Mouse (Mus musculus): ENCODE data around the gene Foxe1. TPM values are rescaled to one million over a fixed set of nuclear protein-coding genes. Genes with fewer than 3 reads are reported as not detected.

Gene Foxe1
- polyA plus RNA-seq, 1 experiment = 0.04 TPM

GRCm38 (mm10) chr4:46361258-46361657, 17.8 kb downstream of the Foxe1 start:
- no peaks in the 10 kb centered on the region for H3K36me3 ChIP-seq (ENCODE audit: control insufficient read depth, insufficient read depth, low read length)
- no peaks in the 10 kb centered on the region for H3K27me3 ChIP-seq (ENCODE audit: control insufficient read depth, insufficient read depth, low read length)
- TF ChIP-seq CTCF (IDR thresholded peaks at IDR 0.05; ENCODE audit: control insufficient read depth, insufficient read depth, insufficient replicate concordance, low read depth, low read length) (no peak), POLR2A (IDR thresholded peaks at IDR 0.05; ENCODE audit: control insufficient read depth, low read depth, low read length) (no peak)
- no peak overlapping the region for H3K27ac ChIP-seq (ENCODE audit: control insufficient read depth, insufficient read depth, low read depth, low read length)
- H3K4me1 ChIP-seq (ENCODE audit: control insufficient read depth, insufficient read depth, low read length) = no peaks in the 10 kb centered on the region
- H3K4me3 ChIP-seq (ENCODE audit: control insufficient read depth, low read depth, low read length) = no peak overlapping the region

DNA sequence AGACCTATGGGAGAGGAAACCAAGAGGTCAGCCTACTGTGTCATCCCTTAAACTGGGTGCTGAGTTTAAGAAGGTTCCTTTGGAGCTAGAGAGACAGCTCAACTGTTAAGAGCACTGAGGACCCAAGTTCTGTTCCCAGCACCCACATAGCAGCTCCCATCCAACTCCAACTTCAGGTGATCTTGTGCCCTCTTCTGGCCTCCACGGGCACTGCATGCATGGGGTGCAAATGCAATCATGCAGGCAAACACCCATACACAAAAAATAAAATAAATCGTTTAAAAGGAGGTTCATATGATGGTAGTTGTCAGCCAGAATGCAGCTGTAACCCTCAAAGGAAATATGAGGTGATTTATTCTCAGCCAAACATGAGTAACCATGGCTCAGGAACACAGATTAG, 21.0 kb downstream of the Foxe1 start:
- H3K4me1 ChIP-seq (ENCODE audit: control insufficient read depth, insufficient read depth, low read length) = no peaks in the 10 kb centered on the region
- TF ChIP-seq POLR2A (IDR thresholded peaks at IDR 0.05; ENCODE audit: control insufficient read depth, low read depth, low read length) = no peak
- peak; percentile 51; the same call in 1 of the 2 replicates for TF ChIP-seq CTCF (IDR thresholded peaks at IDR 0.05; ENCODE audit: control insufficient read depth, insufficient read depth, insufficient replicate concordance, low read depth, low read length)
- H3K36me3 ChIP-seq (ENCODE audit: control insufficient read depth, insufficient read depth, low read length) = no peaks in the 10 kb centered on the region
- H3K27me3 ChIP-seq (ENCODE audit: control insufficient read depth, insufficient read depth, low read length) = no peaks in the 10 kb centered on the region
- H3K27ac ChIP-seq (ENCODE audit: control insufficient read depth, insufficient read depth, low read depth, low read length) = no peak overlapping the region
- no peak overlapping the region for H3K4me3 ChIP-seq (ENCODE audit: control insufficient read depth, low read depth, low read length)

- no peaks in the 10 kb centered on the region for H3K27me3 ChIP-seq (ENCODE audit: control insufficient read depth, insufficient read depth, low read length)
- H3K27ac ChIP-seq (ENCODE audit: control insufficient read depth, insufficient read depth, low read depth, low read length) = no peak overlapping the region
- H3K36me3 ChIP-seq (ENCODE audit: control insufficient read depth, insufficient read depth, low read length) = no peaks in the 10 kb centered on the region
- H3K4me1 ChIP-seq (ENCODE audit: control insufficient read depth, insufficient read depth, low read length) = peaks cover 3% of the 10 kb centered on the region
- H3K4me3 ChIP-seq (ENCODE audit: control insufficient read depth, low read depth, low read length) = no peak overlapping the region
- TF ChIP-seq POLR2A (IDR thresholded peaks at IDR 0.05; ENCODE audit: control insufficient read depth, low read depth, low read length) (no peak), CTCF (IDR thresholded peaks at IDR 0.05; ENCODE audit: control insufficient read depth, insufficient read depth, insufficient replicate concordance, low read depth, low read length) (no peak)
Observed at GRCm38 (mm10) chr4:46367487-46367959, 24.1 kb downstream of the Foxe1 start.

GRCm38 (mm10) chr4:46369070-46369469, 25.7 kb downstream of the Foxe1 start:
- no peak for TF ChIP-seq POLR2A (IDR thresholded peaks at IDR 0.05; ENCODE audit: control insufficient read depth, low read depth, low read length)
- peak; percentile 86; the same call in 1 of the 2 replicates for TF ChIP-seq CTCF (IDR thresholded peaks at IDR 0.05; ENCODE audit: control insufficient read depth, insufficient read depth, insufficient replicate concordance, low read depth, low read length)
- H3K36me3 ChIP-seq (ENCODE audit: control insufficient read depth, insufficient read depth, low read length) = no peaks in the 10 kb centered on the region
- no peak overlapping the region for H3K27ac ChIP-seq (ENCODE audit: control insufficient read depth, insufficient read depth, low read depth, low read length)
- no peak overlapping the region for H3K4me3 ChIP-seq (ENCODE audit: control insufficient read depth, low read depth, low read length)
- no peaks in the 10 kb centered on the region for H3K27me3 ChIP-seq (ENCODE audit: control insufficient read depth, insufficient read depth, low read length)
- peaks cover 3% of the 10 kb centered on the region for H3K4me1 ChIP-seq (ENCODE audit: control insufficient read depth, insufficient read depth, low read length)

DNA sequence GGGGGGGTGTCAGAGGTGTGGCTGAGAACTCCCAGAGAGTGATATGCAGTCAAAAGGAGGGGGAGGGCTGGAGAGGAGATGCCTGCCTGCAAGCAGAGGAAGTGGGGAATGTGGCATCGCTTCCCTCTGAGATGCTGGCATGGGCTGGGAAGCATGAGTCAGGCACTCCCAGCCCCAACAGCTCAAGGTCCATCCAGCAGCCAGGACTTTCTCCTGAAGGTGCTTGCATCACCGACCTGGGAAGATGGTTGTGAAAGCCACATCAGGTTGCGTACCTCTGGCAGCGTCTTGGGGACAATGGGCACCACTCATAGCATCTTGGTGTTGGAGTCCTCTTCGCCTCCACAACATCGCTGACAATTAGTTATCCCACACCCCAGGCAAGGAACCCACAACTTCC, 27.0 kb downstream of the Foxe1 start:
- Histone ChIP-seq H3K4me3 (ENCODE audit: control insufficient read depth, low read depth, low read length) (no peak overlapping the region), H3K27me3 (ENCODE audit: control insufficient read depth, insufficient read depth, low read length) (no peaks in the 10 kb centered on the region), H3K27ac (ENCODE audit: control insufficient read depth, insufficient read depth, low read depth, low read length) (no peak overlapping the region), H3K36me3 (ENCODE audit: control insufficient read depth, insufficient read depth, low read length) (no peaks in the 10 kb centered on the region), H3K4me1 (ENCODE audit: control insufficient read depth, insufficient read depth, low read length) (peaks cover 12% of the 10 kb centered on the region)
- no peak for TF ChIP-seq CTCF (IDR thresholded peaks at IDR 0.05; ENCODE audit: control insufficient read depth, insufficient read depth, insufficient replicate concordance, low read depth, low read length)
- no peak for TF ChIP-seq POLR2A (IDR thresholded peaks at IDR 0.05; ENCODE audit: control insufficient read depth, low read depth, low read length)

- no peaks in the 10 kb centered on the region for H3K27me3 ChIP-seq (ENCODE audit: control insufficient read depth, insufficient read depth, low read length)
- H3K4me3 ChIP-seq (ENCODE audit: control insufficient read depth, low read depth, low read length) = no peak overlapping the region; the same call in 1 of the 2 replicates
Observed at GRCm38 (mm10) chr4:46371030-46371429, 27.6 kb downstream of the Foxe1 start.

GRCm38 (mm10) chr4:46374455-46374854, 31.0 kb downstream of the Foxe1 start:
- H3K27ac ChIP-seq (ENCODE audit: control insufficient read depth, insufficient read depth, low read depth, low read length) = no peak overlapping the region
- H3K4me3 ChIP-seq (ENCODE audit: control insufficient read depth, low read depth, low read length) = peak overlapping the region; percentile 45; the same call in 1 of the 2 replicates

More at GRCm38 (mm10) chr4:46371030-46371429, 27.6 kb downstream of the Foxe1 start:
- Histone ChIP-seq H3K27ac (ENCODE audit: control insufficient read depth, insufficient read depth, low read depth, low read length) (no peak overlapping the region), H3K4me1 (ENCODE audit: control insufficient read depth, insufficient read depth, low read length) (peaks cover 12% of the 10 kb centered on the region), H3K36me3 (ENCODE audit: control insufficient read depth, insufficient read depth, low read length) (no peaks in the 10 kb centered on the region)
- TF ChIP-seq POLR2A (IDR thresholded peaks at IDR 0.05; ENCODE audit: control insufficient read depth, low read depth, low read length) (no peak), CTCF (IDR thresholded peaks at IDR 0.05; ENCODE audit: control insufficient read depth, insufficient read depth, insufficient replicate concordance, low read depth, low read length) (no peak)

More at GRCm38 (mm10) chr4:46374455-46374854, 31.0 kb downstream of the Foxe1 start:
- Histone ChIP-seq H3K27me3 (ENCODE audit: control insufficient read depth, insufficient read depth, low read length) (no peaks in the 10 kb centered on the region), H3K4me1 (ENCODE audit: control insufficient read depth, insufficient read depth, low read length) (peaks cover 12% of the 10 kb centered on the region), H3K36me3 (ENCODE audit: control insufficient read depth, insufficient read depth, low read length) (peaks cover 3% of the 10 kb centered on the region)
- peak; percentile 39; the same call in 1 of the 2 replicates for TF ChIP-seq CTCF (IDR thresholded peaks at IDR 0.05; ENCODE audit: control insufficient read depth, insufficient read depth, insufficient replicate concordance, low read depth, low read length)
- TF ChIP-seq POLR2A (IDR thresholded peaks at IDR 0.05; ENCODE audit: control insufficient read depth, low read depth, low read length) = no peak
